Mouse (Mus musculus) right cerebral cortex, postnatal 4 days (tissue): ENCODE measurements around the gene Spata7.
A peak's percentile ranks its signal among the peaks of the same experiment; 100 is the strongest.

Experiments
- DNase-seq: peaks from one replicate; pipeline ENCODE4 v3.0.0-alpha.2; 2022

Spata7 gene

GRCm38 (mm10) chr12:98673879-98674278, 45.9 kb downstream of the Spata7 start:
- no peak for DNase-seq

- DNase-seq, result peak; percentile 91
Observed at GRCm38 (mm10) chr12:98674627-98675143, 46.7 kb downstream of the Spata7 start.

DNA sequence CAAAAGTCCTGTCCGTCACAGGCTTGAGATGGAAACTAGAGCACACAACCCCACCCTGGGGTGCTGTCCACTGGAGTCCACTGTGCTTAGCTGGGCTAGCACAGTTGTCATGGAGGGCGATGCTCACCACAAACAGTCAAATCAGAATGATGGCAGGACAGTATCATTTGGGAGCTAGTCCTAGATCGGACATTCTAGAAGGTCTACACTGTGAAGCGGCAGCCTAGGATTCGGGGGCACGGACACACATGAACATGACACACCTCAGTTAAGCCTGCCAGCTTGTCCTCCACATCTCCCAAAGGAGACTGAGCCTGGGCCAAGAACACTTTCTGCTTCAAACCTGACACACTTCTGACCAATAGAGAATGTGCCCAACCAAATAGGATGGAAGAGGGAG, 48.9 kb downstream of the Spata7 start:
- no peak for DNase-seq

GRCm38 (mm10) chr12:98677336-98677735, 49.4 kb downstream of the Spata7 start:
- no peak for DNase-seq

DNA sequence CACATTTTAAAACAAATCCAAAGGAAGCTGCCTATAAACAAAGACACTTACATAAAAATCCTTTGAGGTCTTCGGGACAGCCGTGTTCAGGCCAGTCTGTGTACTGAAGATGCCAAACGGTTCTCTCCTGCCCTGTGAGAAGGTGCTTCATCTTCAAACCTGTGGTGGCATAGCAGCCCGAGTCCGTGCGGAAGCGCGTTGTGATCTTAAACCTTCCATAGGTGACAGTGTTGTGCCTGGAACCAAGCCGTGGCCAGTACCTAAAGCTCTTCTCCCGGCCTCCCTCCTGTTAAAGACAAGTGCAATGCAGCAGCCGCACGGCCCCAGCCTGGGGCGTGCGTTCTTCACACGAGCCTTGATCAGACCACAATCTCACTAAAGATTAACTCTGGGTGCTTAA, 51.9 kb downstream of the Spata7 start:
- DNase-seq, result no peak

DNA sequence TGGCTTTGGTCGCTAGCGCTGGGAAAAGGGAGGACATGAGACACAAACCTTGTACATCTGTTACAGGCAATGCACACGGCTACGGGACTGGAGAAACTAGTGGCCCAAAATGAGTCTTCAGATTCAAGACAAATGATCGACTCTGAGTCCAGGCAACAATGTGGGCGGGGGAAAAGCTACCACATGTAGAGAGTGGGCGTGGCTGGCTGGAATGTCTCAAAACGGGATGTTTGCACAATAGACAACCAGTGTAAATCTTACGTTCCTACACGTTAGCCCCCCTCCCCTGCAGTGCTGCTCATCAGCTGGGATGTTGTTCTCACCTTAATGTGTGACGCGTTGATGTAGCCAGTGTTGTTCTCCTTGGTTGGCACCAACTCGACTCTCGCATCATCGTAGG, 54.2 kb downstream of the Spata7 start:
- no peak for DNase-seq

DNA sequence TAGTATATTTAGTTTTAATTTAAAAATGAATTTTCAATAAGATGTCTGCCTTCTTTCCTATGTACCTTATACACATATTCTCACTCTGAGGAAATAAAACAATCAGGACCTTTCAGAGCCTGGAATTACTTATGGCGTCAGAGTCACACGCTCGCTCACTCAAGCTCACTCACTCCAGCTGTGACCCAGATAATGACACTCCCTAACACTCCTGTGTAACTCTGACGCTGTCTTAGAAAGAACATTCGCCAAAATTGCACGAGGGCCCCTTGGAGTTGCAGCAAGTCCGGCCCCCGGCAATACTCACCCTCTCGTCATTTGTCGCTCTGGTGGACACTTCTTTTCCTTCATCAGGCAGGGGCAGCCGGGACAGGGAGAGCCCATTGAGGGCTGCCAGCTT, 55.2 kb downstream of the Spata7 start:
- no peak for DNase-seq

DNA sequence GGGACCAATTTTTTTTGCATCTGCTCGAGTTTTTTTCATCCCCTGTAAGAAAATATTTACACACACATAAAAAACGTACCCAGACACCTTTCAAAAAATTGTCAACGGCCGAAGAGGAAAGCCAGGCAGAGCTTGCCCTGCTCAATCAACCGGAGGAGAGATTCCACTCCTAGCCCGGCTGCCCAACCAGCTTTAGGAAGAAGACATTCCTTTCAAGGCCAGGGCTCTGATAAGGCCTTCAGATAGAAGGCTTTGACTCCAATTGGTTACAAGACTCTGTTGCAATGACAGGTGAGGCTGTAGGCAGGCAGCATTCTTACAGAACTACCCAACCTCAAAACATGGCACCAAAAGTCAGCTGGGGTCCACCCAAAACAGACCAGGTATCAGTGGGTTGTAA, 55.6 kb downstream of the Spata7 start:
- no peak for DNase-seq

DNA sequence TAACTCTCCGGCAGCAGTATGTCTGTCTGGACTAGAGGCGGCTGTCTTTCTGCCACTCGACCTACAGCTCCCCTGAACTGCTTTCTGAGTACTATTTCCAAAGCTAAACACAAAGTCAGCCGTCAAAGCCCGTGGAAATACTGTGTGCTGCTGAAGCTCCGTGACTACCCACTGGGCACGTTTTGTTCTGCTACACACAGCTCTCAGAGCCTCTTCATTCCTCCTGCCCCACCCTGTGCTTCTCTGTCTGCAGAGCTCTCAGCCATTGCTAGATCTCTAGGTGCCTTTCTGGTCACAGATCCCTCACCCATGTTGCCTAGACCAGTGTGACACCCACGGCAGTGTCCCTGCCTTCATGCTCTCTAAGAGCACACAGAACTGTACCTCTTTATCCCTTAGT, 62.3 kb downstream of the Spata7 start:
- no peak for DNase-seq

DNA sequence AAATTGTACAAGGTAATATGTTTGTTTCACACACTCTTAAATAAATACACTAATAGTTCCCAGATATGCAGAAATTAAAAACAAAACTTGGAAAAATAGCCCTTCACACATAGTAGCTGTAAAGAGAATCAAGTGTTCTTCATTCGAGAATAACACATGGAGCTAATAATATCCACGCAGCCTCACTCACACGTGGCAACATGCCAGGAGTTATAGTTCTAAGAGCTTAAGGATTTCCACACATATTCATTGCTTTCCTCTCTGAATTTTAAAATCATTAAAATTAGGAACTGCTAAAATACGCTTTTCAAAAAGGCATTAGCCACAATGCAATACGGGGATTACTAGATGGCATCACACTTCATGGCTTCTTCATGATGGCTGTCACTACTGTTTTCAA, 69.2 kb downstream of the Spata7 start:
- no peak for DNase-seq

DNA sequence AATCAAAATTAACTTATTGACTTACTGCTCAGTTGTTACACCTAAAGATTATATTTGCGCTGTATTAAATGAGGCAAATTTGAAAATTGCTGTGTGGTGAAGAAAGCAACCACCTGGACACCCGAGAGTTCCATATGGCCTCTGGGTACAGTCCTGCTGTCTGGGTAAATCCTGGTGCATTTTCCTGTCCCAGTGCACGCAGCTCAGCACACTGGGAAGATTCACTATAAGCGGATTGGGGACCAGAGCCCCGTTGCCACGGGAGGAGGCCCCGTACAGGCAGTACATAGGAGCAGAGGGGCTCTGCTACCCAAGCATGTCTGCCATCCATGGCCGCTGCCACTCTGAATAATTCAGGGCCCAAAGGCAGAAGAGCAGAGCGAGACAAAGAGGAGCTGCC, 73.6 kb downstream of the Spata7 start:
- DNase-seq, result no peak

DNA sequence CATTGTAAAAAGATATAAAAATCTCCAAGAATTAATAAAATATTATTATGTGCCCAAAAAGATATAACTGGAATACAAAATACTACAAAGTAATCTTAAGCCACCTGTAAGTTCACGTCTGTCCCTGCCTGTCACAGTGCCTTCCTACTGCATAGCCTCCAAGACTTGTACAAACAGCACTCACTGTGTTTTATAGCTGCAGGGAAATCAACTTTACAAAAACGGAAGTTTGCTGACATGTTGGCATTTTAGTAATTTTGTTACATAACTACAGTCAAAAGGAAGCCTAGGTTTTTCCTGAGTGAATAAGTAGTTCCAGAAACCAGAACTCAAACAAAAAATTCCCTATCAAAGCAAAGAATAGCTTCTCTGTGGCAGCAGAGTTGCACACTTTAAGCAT, 75.6 kb downstream of the Spata7 start:
- no peak for DNase-seq

DNA sequence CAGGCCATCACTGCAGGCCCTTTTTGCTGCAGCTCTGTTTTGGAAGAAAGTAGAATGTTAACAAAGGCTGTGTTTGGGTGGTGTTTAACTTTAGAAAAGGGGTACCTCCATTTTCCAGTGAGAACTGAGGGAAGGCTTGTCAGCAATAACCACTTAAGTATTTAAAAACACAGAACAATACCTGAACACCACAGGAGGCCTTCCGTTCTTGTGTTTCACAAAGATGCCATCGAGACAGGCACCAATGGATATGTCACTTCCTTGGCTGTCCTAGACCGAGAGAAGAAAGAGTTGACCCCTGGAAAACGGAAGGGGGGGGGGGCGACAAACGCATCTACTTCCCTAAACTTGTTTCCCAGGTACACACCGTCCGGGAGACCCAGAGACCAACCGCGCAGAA, 76.0 kb downstream of the Spata7 start:
- DNase-seq, result no peak

DNA sequence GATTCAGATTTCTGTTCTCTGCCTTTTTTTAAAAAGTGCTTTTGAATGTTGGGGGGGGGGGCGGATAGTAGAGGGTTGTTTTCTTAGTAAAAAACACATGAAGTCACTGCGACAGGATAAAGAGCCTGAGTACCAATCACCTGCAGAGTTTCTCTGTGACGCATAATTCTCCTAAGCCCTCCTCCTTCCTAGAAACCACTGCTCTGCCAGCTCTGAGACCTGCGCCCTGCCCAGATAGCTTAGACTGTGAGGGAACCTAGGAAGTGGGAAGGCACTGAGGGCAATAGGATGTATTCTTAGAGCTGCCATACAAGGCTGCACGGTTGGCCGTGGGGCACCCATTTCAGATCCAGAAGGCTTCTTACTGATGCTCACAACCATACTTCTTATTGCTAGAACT, 84.9 kb downstream of the Spata7 start:
- DNase-seq, result no peak

DNA sequence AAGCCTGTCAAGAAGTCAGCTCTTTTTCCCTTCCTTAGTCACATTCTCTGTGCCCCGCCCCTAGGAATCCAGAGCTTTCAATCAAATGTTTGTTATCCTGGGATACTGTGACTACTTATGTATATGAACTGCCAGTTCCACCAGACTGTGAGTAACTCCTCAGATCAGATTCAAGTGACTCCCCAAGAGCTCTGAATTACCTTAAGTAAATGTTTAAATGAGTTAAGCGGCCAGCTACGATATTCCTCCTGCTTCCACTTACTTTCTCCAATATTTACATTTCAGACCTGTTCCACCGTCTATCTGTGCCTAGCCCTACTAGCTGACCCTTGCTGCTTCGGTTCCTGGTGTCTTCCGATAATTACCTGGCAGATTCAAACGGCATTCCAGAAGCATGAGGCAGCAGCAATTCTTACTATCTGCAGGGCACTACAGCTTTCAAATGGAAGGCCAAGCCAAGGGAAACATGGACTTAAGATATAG, 85.7 kb downstream of the Spata7 start:
- DNase-seq, result no peak

- DNase-seq, result no peak
Observed at GRCm38 (mm10) chr12:98714757-98715156, 86.8 kb downstream of the Spata7 start.

- no peak for DNase-seq
Observed at GRCm38 (mm10) chr12:98716142-98716541, 88.2 kb downstream of the Spata7 start.
